Mouse (Mus musculus): Measurements from ENCODE around the gene Uck1.

The Uck1 gene

GRCm38 (mm10) chr2:32258887-32259533 lies 949 bp downstream of the Uck1 start:
- DNase-seq (ENCODE audit: low spot score) = no peak

GRCm38 (mm10) chr2:32256273-32256672 lies 3.7 kb downstream of the Uck1 start:
- no peak for DNase-seq (ENCODE audit: low spot score)

GRCm38 (mm10) chr2:32254563-32254962 lies 5.4 kb downstream of the Uck1 start:
- no peak for DNase-seq (ENCODE audit: low spot score)

GRCm38 (mm10) chr2:32253352-32253751 lies 6.6 kb downstream of the Uck1 start:
- DNase-seq (ENCODE audit: low spot score) = no peak

GRCm38 (mm10) chr2:32252658-32253057 lies 7.3 kb downstream of the Uck1 start:
- DNase-seq (ENCODE audit: low spot score) = no peak

- no peak for DNase-seq (ENCODE audit: low spot score)
Observed at GRCm38 (mm10) chr2:32251791-32252527, 8.0 kb downstream of the Uck1 start.

- no peak for DNase-seq (ENCODE audit: low spot score)
Observed at GRCm38 (mm10) chr2:32248377-32249361, 11.3 kb downstream of the Uck1 start.

GRCm38 (mm10) chr2:32246741-32247140 lies 13.2 kb downstream of the Uck1 start:
- DNase-seq (ENCODE audit: low spot score) = no peak

- DNase-seq (ENCODE audit: low spot score) = no peak
Observed at GRCm38 (mm10) chr2:32242986-32243385, 17.0 kb downstream of the Uck1 start.

- DNase-seq (ENCODE audit: low spot score) = no peak
Observed at GRCm38 (mm10) chr2:32240591-32240990, 19.4 kb downstream of the Uck1 start.

GRCm38 (mm10) chr2:32238708-32239435 lies 21.1 kb downstream of the Uck1 start:
- DNase-seq (ENCODE audit: low spot score) = no peak

GRCm38 (mm10) chr2:32237571-32237970 lies 22.4 kb downstream of the Uck1 start:
- no peak for DNase-seq (ENCODE audit: low spot score)

- peak; percentile 22 for DNase-seq (ENCODE audit: low spot score)
Observed at GRCm38 (mm10) chr2:32236760-32237487, 23.0 kb downstream of the Uck1 start.

GRCm38 (mm10) chr2:32235886-32236759 lies 23.8 kb downstream of the Uck1 start, which contains the start of gene Pomt1:
Pomt1 (plus strand) TSS chr2:32236590.
- peak; percentile 92 for DNase-seq (ENCODE audit: low spot score)

- DNase-seq (ENCODE audit: low spot score) = no peak
Observed at GRCm38 (mm10) chr2:32235433-32235832, 24.5 kb downstream of the Uck1 start.

GRCm38 (mm10) chr2:32222057-32222456 lies 37.9 kb downstream of the Uck1 start:
- DNase-seq (ENCODE audit: low spot score) = no peak

- DNase-seq (ENCODE audit: low spot score) = no peak
Observed at GRCm38 (mm10) chr2:32221577-32221976, 38.4 kb downstream of the Uck1 start.

GRCm38 (mm10) chr2:32220969-32221368 lies 39.0 kb downstream of the Uck1 start:
- DNase-seq (ENCODE audit: low spot score) = no peak

- no peak for DNase-seq (ENCODE audit: low spot score)
Observed at GRCm38 (mm10) chr2:32220021-32220420, 39.9 kb downstream of the Uck1 start.

- no peak for DNase-seq (ENCODE audit: low spot score)
Observed at GRCm38 (mm10) chr2:32219501-32219900, 40.5 kb downstream of the Uck1 start.

Measured in T-cell, adult 2 months (primary cell).